Mouse (Mus musculus): ENCODE measurements around the gene Creb1. TPM values are rescaled to one million over a fixed set of nuclear protein-coding genes. Genes with fewer than 3 reads are reported as not detected.
A peak's percentile ranks its signal among the peaks of the same experiment; 100 is the strongest.

Creb1 gene
- polyA plus RNA-seq, 1 experiment from 2014 or later: 24.5 TPM

DNA sequence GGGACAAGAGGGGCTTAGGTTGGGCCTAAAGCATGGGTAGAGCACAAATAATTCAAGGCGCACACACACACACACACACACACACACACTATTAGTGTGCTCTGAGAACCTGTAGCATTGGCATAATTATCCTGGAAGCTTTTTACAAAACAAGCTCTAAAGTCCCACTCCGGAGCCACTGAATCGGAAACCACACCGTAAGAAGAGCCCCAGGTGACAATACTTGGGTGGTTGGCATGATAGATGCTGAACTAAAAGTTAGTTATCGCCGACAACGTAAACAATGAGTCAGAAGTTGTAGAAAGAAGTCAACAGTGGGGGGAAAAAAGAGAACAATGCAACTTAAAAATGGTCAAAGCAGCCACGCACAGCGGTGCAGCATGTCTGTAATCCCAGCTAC, 81.9 kb downstream of the Creb1 start:
- Histone ChIP-seq H3K4me2 (replicated peaks) (no peak overlapping the region), H3K4me1 (replicated peaks) (peaks cover 13% of the 10 kb centered on the region), H3K4me3 (replicated peaks) (no peak overlapping the region), H3K9ac (no peak overlapping the region), H3K27me3 (replicated peaks) (no peaks in the 10 kb centered on the region), H3K27ac (no peak overlapping the region), H3K9me3 (no peaks in the 10 kb centered on the region), H3K36me3 (no peaks in the 10 kb centered on the region)
- ATAC-seq: no peak
- WGBS: 90% methylated on average over 9 of the region's 9 CpGs

DNA sequence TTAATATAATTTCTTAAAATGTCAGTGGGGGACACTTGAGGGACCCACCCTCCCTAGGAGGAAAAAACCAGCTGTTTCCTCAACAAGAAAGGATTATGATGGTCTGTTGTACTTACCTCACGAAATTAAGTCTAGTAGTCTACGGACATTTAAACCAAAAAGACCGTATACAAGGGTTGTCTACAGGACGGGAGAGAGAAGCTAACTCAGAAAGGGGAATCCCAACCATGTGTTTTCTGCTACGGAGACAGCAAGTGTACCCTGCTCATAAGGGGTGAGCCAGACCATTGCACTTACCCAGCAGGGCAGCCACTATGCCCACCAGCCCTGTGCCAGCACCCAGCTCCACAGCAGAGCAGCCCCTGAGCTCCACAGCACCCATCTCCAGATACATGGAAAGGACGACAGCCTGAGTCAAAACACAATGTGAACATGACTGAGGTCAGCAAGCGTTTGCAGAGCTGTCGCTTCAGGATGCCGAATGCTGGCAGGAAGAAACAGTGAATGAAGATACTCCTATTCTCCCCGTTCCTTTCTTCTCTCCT, 82.4 kb downstream of the Creb1 start:
- Histone ChIP-seq H3K4me1 (replicated peaks) (peaks cover 13% of the 10 kb centered on the region), H3K36me3 (no peaks in the 10 kb centered on the region), H3K4me3 (replicated peaks) (no peak overlapping the region), H3K9ac (no peak overlapping the region), H3K27ac (no peak overlapping the region), H3K27me3 (replicated peaks) (no peaks in the 10 kb centered on the region), H3K9me3 (no peaks in the 10 kb centered on the region), H3K4me2 (replicated peaks) (no peak overlapping the region)
- no peak for ATAC-seq
- 83% methylated on average over 10 of the region's 10 CpGs for WGBS

DNA sequence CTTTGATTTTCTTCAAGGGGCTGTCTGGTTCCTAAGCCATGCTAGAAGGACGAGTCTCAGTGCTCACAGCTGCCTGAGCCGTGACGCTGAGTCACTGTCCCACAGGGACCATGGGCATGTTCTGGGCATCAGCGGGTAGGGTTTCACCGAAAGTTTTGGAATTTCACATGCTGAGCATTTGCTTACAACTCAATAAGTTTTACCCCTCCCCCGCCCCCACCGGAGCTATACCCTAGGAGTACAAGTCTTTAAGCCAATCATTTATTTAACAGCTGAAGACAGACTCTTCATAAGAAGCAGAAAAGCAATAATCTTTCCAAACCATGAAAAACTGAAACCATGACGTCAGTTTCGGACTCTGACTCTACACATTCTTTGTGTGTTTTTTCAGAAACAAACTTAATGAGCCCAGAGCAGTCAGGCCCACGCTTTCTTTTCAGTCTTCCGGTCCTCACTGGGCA, 83.1 kb downstream of the Creb1 start:
- no peak overlapping the region for H3K27ac ChIP-seq
- 84% methylated on average over 11 of the region's 11 CpGs for WGBS
- no peaks in the 10 kb centered on the region for H3K9me3 ChIP-seq
- 0 out of 2 replicates have a peak overlapping the region, but pooled peaks have one; percentile 14 for H3K9ac ChIP-seq
- no peak overlapping the region for H3K4me3 ChIP-seq (replicated peaks)
- H3K36me3 ChIP-seq: no peaks in the 10 kb centered on the region
- H3K4me1 ChIP-seq (replicated peaks): peaks cover 13% of the 10 kb centered on the region
- H3K4me2 ChIP-seq (replicated peaks): no peak overlapping the region
- H3K27me3 ChIP-seq (replicated peaks): no peaks in the 10 kb centered on the region
- no peak for ATAC-seq

DNA sequence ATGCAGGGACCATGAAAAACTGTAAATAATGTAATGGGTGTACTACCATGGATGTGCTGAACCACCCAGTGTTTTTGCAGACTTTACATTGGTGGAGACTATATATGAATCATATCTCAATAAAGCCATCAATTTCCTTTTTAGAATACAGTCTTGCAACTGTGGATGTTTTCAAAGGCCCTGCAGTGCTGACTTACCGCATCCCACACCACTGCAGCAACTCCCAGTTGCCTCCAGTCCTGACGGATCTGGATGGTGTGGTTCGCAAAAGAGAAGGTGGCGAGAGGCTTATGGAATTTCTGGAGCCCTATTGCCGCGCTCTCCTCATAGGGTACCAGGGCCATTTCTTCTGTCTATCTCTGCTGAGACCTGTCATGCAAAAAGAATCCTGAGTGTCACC, 83.6 kb downstream of the Creb1 start:
- 73% methylated on average over 6 of the region's 6 CpGs for WGBS

DNA sequence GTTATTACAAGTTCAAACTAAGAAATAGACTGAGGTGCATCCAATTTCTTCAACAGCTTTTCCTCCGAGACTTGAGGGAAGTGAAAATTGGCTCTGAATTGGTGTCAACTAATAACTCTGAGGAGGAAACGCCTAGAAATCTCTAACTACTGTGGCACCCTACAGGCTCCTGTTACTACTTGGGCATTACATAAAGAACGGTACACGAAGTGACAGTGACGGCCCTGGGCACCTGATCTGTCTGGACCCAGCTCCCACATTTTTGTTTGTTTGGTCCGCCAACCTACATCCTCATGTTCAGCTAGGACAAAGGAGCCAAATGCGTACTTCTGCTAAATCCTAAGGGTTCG, 84.1 kb downstream of the Creb1 start:
- WGBS: 2% methylated on average over 8 of the region's 8 CpGs
- Histone ChIP-seq H3K4me1 (replicated peaks) (peaks cover 13% of the 10 kb centered on the region), H3K4me3 (replicated peaks) (peak overlapping the region; percentile 86), H3K36me3 (no peaks in the 10 kb centered on the region), H3K27ac (peak overlapping the region; percentile 99), H3K27me3 (replicated peaks) (no peaks in the 10 kb centered on the region), H3K9ac (peak overlapping the region; percentile 83), H3K9me3 (no peaks in the 10 kb centered on the region), H3K4me2 (replicated peaks) (peak overlapping the region; percentile 82)
- no peak; the same call in 1 of the 2 replicates for ATAC-seq

More for the DNA sequence above, 83.6 kb downstream of the Creb1 start:
- ATAC-seq: no peak
- H3K27me3 ChIP-seq (replicated peaks): no peaks in the 10 kb centered on the region
- H3K9ac ChIP-seq: peak overlapping the region; percentile 83
- no peak overlapping the region for H3K4me3 ChIP-seq (replicated peaks)
- H3K4me2 ChIP-seq (replicated peaks): peak overlapping the region; percentile 82
- no peak overlapping the region for H3K27ac ChIP-seq
- no peaks in the 10 kb centered on the region for H3K9me3 ChIP-seq
- H3K4me1 ChIP-seq (replicated peaks): peaks cover 13% of the 10 kb centered on the region
- H3K36me3 ChIP-seq: no peaks in the 10 kb centered on the region

DNA sequence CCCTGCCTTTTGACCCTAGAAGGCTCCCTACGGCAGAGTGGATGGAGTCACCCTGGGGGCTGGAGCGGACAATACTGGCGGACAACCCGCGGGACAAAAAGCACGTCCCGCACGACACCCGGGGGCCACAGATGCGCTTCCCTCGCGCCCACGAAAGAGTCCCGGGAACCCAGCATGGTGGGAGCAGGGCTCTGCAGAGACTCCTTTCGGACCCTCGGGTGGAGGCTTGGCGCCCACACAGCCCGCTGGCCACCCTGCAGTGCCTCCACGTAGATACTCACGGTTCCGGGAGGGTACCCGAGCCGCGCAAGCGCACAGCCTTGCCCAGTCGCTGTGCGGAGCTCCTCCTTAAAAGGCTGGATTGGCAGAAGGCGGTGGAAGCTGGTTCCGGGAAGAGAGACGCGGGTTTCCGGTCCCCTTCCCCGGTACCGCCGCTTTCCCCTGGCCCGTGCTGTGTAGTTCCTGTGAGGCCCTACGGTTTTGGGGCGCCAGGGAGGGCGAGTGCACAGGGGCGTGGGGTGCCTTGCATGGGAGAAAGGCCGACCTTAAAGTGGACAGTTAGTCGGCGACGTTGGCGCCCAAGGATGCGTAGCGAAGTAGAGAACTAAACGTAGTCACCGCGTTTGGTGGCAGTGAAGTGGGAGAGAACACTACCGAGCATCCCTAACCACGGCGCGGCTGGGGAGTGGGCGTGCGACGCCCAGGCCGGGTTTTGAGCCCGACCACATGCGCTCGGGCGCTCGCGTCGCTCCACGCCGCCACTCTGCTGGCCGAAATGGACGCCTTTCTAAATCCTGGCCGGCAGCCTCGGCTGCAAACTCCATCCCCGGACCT, 84.7 kb downstream of the Creb1 start, which contains the start of gene Mettl21a:
TSS of gene Mettl21a (minus strand) at position 362 of the 834 bp plus-strand sequence.
- H3K4me3 ChIP-seq (replicated peaks): peak within 1 kb of the TSS; percentile 86
- H3K27me3 ChIP-seq (replicated peaks): no peaks in the 10 kb centered on the region
- peaks cover 13% of the 10 kb centered on the region for H3K4me1 ChIP-seq (replicated peaks)
- peak within 1 kb of the TSS; percentile 82 for H3K4me2 ChIP-seq (replicated peaks)
- under 1% methylated on average over 72 of the region's 72 CpGs for WGBS
- peak; percentile 96 for ATAC-seq
- H3K27ac ChIP-seq: peak within 1 kb of the TSS; percentile 99
- H3K9ac ChIP-seq: peak within 1 kb of the TSS; percentile 83
- H3K9me3 ChIP-seq: no peaks in the 10 kb centered on the region
- H3K36me3 ChIP-seq: no peaks in the 10 kb centered on the region

DNA sequence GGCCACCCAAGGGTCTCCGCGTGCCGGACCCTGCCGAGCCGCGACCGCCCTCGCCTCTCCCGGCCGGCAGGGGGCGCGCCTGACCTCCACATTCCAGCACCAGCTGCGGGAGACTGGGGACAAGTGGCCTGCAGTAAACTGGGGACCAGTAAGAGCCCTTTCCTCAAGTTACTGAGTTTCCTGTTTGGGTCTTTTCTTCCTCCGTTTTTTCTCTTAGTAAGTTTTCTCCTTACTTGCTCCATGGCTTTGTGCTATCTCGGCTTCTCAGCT, 85.2 kb downstream of the Creb1 start:
- under 1% methylated on average over 15 of the region's 15 CpGs for WGBS
- H3K9ac ChIP-seq: peak overlapping the region; percentile 83
- peak overlapping the region; percentile 99 for H3K27ac ChIP-seq
- peak; percentile 89 for ATAC-seq
- no peaks in the 10 kb centered on the region for H3K27me3 ChIP-seq (replicated peaks)
- peak overlapping the region; percentile 86 for H3K4me3 ChIP-seq (replicated peaks)
- H3K36me3 ChIP-seq: no peaks in the 10 kb centered on the region
- no peaks in the 10 kb centered on the region for H3K9me3 ChIP-seq
- H3K4me1 ChIP-seq (replicated peaks): peaks cover 13% of the 10 kb centered on the region
- peak overlapping the region; percentile 82 for H3K4me2 ChIP-seq (replicated peaks)

DNA sequence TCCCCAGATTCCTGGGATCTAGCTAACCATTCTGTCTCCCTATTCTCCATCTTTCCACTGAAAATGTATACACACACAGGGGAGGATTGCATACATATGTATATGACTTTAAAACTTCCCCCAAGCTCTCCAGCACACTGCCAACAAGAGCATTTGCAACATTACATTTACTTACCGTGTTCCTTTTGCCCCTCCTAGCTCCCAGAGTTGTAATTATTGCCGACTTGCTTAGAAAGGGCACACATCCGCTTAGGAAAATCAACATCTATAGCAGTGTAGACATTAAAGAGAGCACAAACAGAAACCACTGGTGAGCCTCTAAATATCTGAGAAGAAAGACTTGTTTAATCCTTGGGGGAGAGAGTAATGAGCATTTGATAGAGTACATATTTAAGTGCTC, 85.8 kb downstream of the Creb1 start:
- no peak for ATAC-seq
- WGBS: 37% methylated on average over 3 of the region's 3 CpGs
- Histone ChIP-seq H3K4me2 (replicated peaks) (peak overlapping the region; percentile 82), H3K4me1 (replicated peaks) (peaks cover 13% of the 10 kb centered on the region), H3K36me3 (no peaks in the 10 kb centered on the region), H3K9ac (no peak overlapping the region; the same call in 1 of the 2 replicates), H3K27me3 (replicated peaks) (no peaks in the 10 kb centered on the region), H3K9me3 (no peaks in the 10 kb centered on the region), H3K4me3 (replicated peaks) (peak overlapping the region; percentile 86), H3K27ac (no peak overlapping the region)

DNA sequence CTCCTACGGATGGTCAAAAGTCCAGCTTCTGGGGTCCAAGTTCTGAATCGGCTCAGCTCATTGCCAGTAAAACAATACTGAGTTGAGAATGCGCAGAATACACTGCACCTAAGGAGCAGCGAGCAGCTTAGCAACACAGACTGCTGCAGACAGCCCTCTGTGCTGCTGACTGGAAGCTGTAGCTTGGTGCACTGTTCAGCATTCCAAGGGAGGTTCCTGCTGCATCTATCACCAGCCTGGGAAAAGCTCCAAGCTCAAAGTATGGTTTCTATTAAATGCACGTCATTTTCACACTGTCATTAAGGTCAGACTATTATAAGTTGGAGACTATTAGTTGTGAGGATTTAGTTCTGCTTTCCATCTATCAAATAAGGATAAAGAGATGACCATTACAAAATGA, 88.7 kb downstream of the Creb1 start:
- ATAC-seq: no peak
- H3K36me3 ChIP-seq: no peaks in the 10 kb centered on the region
- no peaks in the 10 kb centered on the region for H3K27me3 ChIP-seq (replicated peaks)
- no peak overlapping the region for H3K9ac ChIP-seq
- H3K27ac ChIP-seq: no peak overlapping the region
- WGBS: 82% methylated on average over 5 of the region's 5 CpGs
- H3K4me3 ChIP-seq (replicated peaks): no peak overlapping the region
- peaks cover 9% of the 10 kb centered on the region for H3K4me1 ChIP-seq (replicated peaks)
- H3K4me2 ChIP-seq (replicated peaks): no peak overlapping the region
- no peaks in the 10 kb centered on the region for H3K9me3 ChIP-seq

DNA sequence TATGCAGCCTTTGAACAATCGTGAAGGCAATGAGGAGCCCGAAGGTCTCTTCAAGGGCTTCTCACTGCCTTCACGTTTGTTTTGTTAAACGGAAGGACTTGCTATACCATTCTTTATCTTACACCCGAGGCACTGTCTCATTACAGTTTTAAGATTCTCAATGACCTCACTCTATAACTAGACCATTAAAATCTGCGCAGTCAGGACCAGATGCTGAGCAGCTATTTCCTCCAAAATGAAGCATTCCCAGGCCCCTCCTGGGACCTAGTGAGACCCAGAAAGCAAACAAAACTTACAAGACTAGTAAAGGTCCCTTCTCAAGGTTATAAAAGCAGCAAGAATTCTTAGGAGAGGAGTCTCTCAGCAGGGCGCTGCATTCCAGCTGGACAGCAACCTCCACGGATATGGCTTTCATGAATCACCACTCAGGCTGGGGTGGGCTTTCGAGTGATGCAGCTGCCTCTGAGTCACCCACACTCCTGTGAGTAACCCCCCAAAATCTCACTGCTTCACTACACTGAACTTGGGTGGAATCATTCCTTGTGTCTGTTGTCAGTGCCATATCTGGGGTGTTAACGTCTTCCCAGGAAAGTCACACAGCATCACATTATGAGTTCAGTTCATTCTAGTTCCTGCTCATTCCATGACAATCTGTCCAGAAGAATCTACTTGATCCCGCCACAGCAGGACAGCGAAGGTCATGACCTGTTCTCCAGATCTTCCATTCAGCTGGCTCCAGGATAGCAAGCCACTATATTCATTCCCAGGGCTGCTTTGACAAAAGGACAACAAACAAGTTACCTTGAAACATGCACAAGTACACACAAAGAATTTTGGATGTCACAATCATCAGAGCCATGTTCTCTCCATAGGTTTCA, 91.4 kb downstream of the Creb1 start:
- Histone ChIP-seq H3K4me1 (replicated peaks) (peaks cover 3% of the 10 kb centered on the region), H3K27ac (no peak overlapping the region), H3K4me3 (replicated peaks) (no peak overlapping the region), H3K36me3 (no peaks in the 10 kb centered on the region), H3K9ac (no peak overlapping the region), H3K9me3 (no peaks in the 10 kb centered on the region), H3K27me3 (replicated peaks) (no peaks in the 10 kb centered on the region), H3K4me2 (replicated peaks) (no peak overlapping the region)
- 58% methylated on average over 12 of the region's 12 CpGs for WGBS
- no peak for ATAC-seq

DNA sequence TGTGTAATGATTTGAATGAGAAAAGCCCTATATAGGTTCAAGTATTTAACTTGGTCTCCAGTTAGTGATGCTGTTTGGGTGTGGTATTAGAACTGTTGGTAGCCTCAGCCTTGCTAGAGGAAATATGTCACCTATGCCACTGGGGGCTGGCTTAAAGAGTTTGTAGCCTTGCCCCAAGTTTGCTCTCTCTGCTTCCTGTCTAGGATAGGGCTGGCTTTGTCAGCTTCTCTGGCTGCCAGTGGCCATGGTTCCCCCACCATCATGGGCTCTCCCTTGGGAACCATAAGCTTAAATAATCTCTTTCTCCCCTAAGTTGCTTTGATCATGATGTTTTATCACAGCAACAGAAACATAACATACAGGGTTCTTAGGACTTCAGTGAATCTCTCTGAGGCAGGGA, 92.8 kb downstream of the Creb1 start:
- H3K4me2 ChIP-seq (replicated peaks): no peak overlapping the region
- H3K36me3 ChIP-seq: no peaks in the 10 kb centered on the region
- H3K27ac ChIP-seq: no peak overlapping the region
- no peak for ATAC-seq
- H3K9ac ChIP-seq: no peak overlapping the region
- no peaks in the 10 kb centered on the region for H3K4me1 ChIP-seq (replicated peaks)
- no peaks in the 10 kb centered on the region for H3K9me3 ChIP-seq
- no peaks in the 10 kb centered on the region for H3K27me3 ChIP-seq (replicated peaks)
- no peak overlapping the region for H3K4me3 ChIP-seq (replicated peaks)

DNA sequence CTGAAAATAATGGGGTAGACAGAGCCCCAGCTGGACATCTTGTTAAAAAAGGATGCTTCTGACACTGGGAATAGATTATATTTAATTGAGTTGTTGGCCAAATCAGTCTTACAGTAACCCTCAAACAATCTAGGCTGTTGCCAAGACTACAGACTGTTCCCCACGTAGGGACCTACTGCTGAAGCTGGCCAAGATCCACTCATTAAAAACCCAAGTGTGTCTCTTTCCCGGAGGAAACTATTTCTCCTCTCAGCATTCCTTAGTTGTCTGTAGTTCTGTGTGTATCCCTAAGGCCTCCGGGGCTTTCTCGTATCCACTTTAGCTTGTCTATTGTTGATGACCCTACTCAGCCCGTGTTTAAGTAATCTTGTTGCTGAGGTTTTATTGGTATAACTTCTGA, 99.1 kb downstream of the Creb1 start:
- Histone ChIP-seq H3K27ac (no peak overlapping the region), H3K9me3 (no peaks in the 10 kb centered on the region), H3K9ac (no peak overlapping the region), H3K4me2 (replicated peaks) (no peak overlapping the region), H3K27me3 (replicated peaks) (no peaks in the 10 kb centered on the region), H3K4me1 (replicated peaks) (no peaks in the 10 kb centered on the region), H3K4me3 (replicated peaks) (no peak overlapping the region), H3K36me3 (no peaks in the 10 kb centered on the region)
- ATAC-seq: no peak
- WGBS: 45% methylated on average over 5 of the region's 5 CpGs

All from intestine, embryonic 15.5 days (tissue).